Mouse (Mus musculus) mature B cell (primary cell): ENCODE results near the gene Pgm5.

Experiments used
- in situ Hi-C: fragments of 300-500 bp; cut with MboI; formaldehyde crosslinking; loops from 2 replicates; pipeline ENCODE4 v1.14.3; 2019

The Pgm5 gene

DNA sequence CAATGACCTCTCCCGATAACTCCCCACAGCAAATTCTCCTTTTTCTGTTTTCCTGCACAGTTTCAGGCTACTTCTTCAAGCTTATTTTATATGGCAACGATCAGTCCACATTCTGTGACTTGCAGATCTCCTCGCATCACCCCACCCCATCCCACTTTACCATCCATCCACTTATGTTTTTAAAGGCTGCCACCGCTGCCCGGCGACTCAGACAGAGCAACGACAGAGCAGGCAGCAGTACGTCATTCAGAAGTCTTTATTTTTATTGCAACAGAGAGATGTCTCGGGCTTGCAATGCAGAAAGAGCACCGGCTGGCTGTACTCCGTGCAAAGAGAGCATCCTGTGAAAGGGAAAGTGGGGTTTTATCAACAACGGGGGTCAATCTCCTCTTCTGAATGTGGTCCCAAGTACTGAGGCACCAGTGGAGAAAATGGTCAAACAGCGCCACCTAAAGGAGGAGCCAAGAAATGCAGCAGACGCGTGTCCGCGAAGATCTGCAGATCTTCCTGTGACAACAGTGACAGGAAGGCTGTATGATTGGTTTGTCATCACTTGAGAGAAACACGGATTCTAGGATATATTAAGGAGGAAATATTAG lies 9.5 kb upstream of the Pgm5 start:
- in situ Hi-C loops, result loop anchor here (10.0 to 25.0 kb wide), 2 partner anchors 256 to 559 kb away; no protein-coding TSS in a partner anchor

- in situ Hi-C loops, result loop anchor here (25.0 kb wide), 1 partner anchor 553 kb away; no protein-coding TSS in a partner anchor
These were observed 3.8 kb upstream of the Pgm5 start for GRCm38 (mm10) chr19:24865436-24865835.

DNA sequence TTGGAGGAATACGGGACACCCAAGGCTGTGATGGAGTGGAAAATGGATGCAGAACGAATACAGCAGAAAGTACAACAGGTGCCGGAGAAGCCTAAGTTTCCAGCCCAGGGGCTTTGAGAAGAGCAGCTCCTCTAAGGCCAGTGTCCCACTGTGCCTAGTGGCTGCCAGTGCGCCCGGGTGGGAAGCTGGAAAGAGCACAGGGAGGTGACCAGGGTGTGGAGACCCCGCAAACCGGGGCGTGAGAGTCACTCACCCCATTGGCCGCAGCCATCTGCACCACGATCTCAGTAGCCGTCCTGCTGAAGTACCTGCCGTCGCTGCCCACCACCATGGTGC lies 411 bp downstream of the Pgm5 start:
- in situ Hi-C loops, result loop anchor here (25.0 kb wide), 1 partner anchor 549 kb away; no protein-coding TSS in a partner anchor

DNA sequence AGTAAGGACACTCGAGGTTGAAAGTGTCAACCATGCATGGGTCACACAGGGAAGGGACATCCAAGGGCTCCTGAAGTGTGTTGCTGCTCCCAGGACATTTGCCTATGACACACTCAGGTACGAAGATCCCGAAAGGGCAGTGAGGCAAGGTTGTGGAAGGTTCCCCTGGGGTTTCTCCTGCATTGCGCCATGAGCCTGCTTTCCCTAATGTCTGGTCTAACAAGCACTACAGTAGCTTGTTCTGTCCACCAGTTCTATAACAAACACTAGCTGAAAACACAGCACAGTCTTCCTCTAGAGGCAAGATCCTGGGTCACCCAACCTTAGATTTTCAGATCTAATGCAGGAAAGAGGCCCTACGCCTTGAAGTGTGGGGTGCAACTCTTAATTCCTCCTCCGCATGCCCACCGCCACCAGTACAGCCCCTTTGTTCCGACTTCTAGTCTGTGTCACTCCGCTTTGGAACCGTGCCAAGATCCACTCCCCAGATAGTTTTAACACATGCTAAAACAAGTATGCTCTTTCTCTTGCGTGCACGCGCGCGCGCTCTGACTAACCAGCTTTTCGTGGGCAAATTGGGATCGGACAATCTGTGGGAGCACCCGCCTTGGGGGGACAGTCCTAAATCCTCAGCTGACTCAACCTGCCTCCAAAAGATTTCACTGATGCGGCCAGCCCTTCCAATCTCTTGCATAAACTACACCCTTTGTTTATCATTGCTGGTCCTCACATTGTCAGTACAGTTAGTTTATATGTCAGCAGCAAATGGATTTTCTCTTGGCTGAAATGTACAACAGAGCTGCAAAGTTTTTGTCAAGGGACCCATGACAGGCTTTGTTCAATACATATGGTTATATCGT lies 10.0 kb downstream of the Pgm5 start:
- in situ Hi-C loops, result loop anchor here (25.0 kb wide), 1 partner anchor 539 kb away; no protein-coding TSS in a partner anchor

DNA sequence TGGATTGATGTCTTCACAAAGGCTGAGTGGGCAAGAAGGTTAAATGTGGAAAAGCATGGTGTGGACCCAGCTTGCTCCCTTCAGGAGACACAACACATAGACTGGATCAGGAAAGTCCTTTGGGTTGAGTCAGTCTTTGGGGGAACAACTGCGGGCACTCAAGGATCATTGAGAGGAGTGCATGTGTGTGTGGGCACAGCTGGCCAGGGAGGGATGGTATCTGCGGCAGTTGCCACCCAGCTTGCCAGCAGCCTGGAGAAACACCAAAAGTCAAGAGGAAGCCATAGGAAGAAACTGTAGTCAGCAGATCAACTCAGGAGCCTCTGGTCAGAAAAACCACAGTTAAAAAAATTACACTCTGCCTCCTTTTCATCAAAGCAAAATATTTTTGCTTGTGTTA lies 12.8 kb downstream of the Pgm5 start:
- in situ Hi-C loops, result no loop called here

DNA sequence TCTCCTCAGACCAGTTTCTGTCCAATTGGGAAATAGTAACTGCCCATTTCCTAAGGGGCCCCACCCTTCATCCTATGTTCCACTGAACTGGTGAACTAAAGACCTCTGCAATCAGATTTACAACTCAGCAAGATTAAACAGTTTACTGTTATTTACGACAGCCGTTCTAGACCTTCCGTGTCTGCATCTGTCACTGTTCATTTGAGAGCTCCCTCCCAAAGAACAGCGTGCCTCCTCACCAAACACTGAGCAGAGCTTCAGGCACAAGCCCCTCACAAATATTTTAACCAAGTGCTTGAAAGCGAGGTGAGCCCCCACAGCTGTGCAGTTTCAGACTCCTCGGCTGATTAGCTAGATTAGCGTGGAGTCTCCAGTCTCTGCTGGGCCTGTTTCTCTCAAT lies 13.3 kb downstream of the Pgm5 start:
- in situ Hi-C loops, result no loop called here

GRCm38 (mm10) chr19:24845007-24845546 lies 16.6 kb downstream of the Pgm5 start:
- in situ Hi-C loops, result no loop called here

GRCm38 (mm10) chr19:24842080-24842479 lies 19.6 kb downstream of the Pgm5 start:
- in situ Hi-C loops, result no loop called here

DNA sequence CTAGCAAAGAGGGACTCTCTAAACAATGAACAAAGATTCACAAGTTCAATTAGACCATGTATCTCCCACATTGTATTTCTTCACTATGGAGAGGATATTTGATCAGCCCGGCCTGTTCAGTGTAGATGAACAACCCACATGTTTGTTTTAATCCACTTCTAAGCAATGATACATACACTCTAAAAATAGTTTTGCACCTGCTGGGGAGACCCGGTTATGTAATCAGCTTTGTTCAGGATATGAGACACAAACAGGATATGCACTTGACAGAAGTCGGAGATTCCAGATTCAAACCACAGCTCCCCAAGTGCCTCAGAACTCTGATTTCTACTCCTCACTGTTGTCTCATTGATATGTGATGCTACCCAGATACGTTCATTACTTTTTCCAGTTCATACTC lies 37.1 kb downstream of the Pgm5 start:
- in situ Hi-C loops, result no loop called here

DNA sequence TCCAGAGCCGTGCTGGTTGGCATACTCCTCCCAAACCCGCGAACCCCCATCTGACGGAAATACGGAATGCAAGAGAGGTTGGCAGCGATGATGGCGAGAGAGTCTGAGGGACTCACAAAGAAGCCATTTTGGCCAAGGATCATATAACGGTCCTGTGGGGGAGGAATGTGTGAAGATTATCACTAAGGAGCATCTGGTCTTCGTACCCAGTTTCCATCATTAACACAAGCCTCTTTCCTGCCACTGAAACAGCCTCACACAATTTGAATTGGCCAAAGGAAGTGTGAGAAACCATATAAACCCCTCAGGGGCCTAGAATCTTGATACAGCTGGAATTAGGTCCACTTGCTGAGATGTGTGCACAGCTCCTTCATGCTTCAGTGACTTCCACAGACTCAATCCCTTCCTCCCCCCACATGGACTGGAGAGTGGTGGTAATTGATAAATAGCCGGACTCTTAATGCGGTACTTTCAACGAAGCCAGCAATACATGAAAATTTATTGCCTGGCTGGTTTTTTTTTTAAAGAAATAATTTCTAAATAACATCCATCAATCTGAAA lies 45.9 kb downstream of the Pgm5 start:
- in situ Hi-C loops, result no loop called here

DNA sequence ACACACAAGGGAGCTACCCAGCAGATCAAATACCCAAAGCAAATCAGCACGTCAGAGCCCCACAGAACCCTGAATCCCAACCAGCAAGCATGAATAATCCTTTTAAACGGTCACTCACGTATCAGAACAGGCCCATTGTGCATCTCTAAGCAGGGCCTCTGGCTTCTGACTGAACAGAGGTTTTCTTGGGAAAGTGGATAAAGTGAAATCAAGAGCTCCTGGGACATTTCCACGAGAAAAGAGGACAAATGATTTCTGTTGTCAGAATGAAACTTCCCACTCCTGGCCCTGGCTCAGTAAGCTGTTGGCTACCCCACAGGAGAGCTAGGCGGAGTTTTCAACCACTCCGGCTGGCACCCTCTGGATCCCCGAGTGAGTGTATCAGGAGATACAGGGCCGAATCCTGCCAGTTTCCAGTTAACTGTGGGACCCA lies 48.8 kb downstream of the Pgm5 start:
- in situ Hi-C loops, result no loop called here

DNA sequence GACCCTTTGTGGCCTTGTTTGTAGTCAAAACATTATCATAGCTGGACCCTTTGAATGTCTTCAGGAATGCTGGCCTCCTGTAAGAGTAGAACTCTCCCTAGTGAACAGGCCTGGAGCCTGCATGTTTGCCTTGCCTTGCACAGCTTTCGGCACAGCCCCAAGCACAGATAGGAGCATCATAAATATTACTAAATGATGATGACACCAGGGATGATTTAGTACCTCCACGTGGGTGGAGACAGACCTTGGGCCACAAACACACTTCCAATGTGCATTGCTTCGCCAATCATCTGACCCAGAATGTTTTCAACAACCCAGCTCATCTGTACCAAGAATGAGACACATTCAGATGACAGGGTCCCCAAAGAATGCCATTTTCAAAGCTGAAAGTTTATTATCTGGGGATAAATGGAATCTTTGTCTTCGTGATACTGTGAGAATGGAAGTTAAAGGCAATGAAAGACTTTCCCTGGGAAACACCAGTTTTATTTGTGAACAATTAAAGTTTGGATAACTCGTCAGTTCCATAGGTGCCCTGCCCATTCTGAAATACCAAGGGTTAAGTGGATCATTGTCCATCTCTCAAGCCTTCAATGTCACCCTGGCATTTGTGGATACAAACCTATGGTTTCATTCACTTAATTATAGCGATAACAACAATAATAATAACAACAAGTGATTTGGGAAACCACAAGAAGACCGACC lies 49.4 kb downstream of the Pgm5 start:
- in situ Hi-C loops, result no loop called here

DNA sequence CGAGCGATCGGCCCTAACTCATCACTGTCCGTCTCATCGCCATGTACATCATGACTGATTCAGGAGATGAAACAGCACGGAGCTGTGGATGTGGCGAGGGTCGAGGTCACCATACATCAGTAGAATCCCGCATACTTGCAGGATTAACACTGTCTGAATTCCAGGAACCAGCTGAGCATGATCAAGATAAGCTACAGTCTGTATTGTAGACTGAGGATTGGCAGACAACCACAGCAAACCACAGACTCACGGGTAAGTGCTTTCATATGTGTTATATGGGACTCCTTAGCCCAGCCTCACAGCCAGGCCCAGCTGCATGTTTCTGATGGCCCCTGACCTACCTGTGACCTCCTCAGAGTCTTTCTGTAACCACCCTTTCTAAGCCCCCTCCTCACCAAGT lies 50.2 kb downstream of the Pgm5 start:
- in situ Hi-C loops, result no loop called here

GRCm38 (mm10) chr19:24806013-24806412 lies 55.6 kb downstream of the Pgm5 start:
- in situ Hi-C loops, result no loop called here

DNA sequence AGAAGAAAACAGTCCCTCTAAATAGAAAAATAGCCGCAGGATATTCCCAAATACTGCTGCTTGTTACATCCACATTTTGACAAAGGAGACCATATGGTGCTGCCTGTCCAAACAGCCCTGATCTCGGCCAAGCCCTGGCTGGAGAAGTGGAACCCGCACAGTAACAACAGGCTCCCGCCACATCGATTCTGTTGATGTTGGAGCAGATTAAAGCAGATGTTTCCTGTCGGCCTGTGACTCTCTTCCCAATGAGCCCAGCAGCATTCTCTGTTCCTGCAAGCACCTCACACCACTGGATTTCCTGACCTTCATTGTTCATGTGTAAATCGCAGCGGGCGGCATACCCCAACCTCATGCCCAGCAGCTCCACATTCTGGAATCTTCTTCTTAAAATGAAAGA lies 64.0 kb downstream of the Pgm5 start:
- in situ Hi-C loops, result no loop called here

GRCm38 (mm10) chr19:24794350-24794749 lies 67.3 kb downstream of the Pgm5 start:
- in situ Hi-C loops, result no loop called here

DNA sequence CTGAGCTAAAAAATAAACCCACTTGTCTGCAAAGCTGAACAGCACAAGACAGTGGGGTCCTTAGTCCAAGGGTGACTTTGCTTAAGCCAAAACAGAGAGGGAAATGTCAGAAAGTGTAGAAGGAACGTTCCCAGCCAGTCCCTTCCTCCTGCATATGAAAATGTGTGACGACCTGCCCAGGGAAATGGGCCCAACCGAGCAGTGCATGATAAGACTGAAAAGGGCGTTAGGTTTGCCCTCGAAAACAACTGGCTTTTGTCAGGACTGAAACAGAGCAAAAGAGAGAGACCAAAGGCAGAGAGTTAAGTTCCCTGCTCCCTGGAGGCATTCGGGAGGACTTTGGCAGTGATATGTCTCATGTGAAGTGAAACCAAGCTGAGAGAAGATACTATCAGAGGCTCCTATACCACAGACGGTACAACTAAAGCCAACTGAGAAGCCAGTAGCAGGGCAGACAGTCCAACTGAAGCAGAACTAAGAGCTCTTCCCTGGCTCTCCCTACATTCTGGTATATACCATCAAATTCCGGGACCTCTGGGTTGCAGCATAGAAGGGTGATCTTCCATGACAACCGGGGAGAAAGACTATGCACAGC lies 68.0 kb downstream of the Pgm5 start:
- in situ Hi-C loops, result no loop called here

DNA sequence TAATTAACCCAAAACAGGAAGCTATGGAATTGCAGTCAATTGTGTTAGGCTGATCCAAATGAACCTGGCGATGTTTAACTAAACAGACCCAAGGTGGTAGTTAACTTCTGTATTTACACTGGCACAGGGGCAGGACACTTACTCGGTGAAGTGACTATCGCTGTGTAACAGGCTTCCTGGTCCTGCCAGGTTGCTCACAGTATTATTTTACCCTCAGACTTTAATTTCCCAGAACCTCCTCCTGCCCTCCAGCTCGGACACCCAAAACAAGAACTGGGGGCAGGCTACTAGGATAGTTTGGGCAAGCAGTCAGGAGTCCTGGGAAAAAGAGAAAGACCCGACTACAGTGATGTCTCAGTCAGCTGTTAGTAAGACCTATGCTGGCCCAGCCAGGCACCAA lies 68.8 kb downstream of the Pgm5 start:
- in situ Hi-C loops, result no loop called here

GRCm38 (mm10) chr19:24785898-24786297 lies 75.8 kb downstream of the Pgm5 start:
- in situ Hi-C loops, result no loop called here

DNA sequence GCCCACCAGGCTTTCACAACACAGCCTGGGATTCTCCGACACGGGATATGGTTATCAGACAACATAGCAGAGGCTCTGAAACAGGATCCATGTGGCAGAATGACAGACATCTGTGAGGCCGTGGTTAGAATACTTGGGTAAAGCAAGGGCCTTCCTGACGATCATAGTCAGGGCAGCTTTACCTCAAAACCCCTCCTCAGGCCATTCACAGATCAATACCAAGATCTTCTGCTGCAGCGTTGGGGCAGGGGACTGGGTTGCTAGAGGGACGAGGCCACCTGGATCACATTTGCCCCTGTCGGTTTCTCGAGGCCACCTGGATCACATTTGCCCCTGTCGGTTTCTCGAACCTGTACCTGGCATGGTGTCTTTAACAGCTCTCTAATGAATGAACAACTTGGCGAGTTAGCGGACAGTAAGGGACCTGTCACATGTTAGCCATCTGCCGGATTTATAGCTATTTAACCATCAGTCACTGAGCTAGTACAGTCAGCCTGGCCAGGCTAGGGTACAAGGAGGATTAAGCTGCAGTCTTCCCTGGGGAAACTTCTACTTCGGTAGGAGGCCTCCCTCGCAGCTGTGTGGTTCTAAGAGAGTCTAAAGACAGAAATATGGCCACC lies 76.5 kb downstream of the Pgm5 start:
- in situ Hi-C loops, result no loop called here

- in situ Hi-C loops, result no loop called here
These were observed 77.9 kb downstream of the Pgm5 start for GRCm38 (mm10) chr19:24783736-24784135.
